Mouse (Mus musculus) heart, embryonic 11.5 days (tissue): ENCODE measurements at regions not wholly inside any gene's neighbourhood (a gene's known extent, or its start where the extent isn't known, plus 50 kb on each side); places are given as distances from the start of the nearest gene placed in this dataset.

Experiments used
- ATAC-seq: fragments of 200-750 bp; cut with Nextera tagmentation; replicated peaks from 2 replicates; pipeline ENCODE4 v1.8.0; 2017; ENCODE audit warnings: moderate library complexity; ENCODE audit not compliant: insufficient number of reproducible peaks, low FRiP score, low TSS enrichment
- H3K27ac ChIP-seq: fragments of 300-500 bp; sonication (generic); 2 replicates; pipeline ENCODE4 v1.5.1; 2014; ENCODE audit warnings: mild to moderate bottlenecking, low read depth, low read length
- H3K27me3 ChIP-seq: fragments of 300-500 bp; sonication (generic); 2 replicates; pipeline ENCODE4 v1.6.1; 2014; ENCODE audit warnings: mild to moderate bottlenecking, low read length, mixed read lengths; ENCODE audit not compliant: control insufficient read depth, insufficient read depth
- H3K36me3 ChIP-seq: fragments of 300-500 bp; sonication (generic); 2 replicates; pipeline ENCODE4 v1.6.1; 2014; ENCODE audit warnings: mild to moderate bottlenecking, low read length, moderate library complexity, mixed read lengths; ENCODE audit not compliant: control insufficient read depth, insufficient read depth
- H3K4me1 ChIP-seq: fragments of 300-500 bp; sonication (generic); 2 replicates; pipeline ENCODE4 v1.6.1; 2014; ENCODE audit warnings: low read length; ENCODE audit not compliant: control insufficient read depth, insufficient read depth
- H3K4me2 ChIP-seq: fragments of 300-500 bp; sonication (generic); 2 replicates; pipeline ENCODE4 v1.6.1; 2014; ENCODE audit warnings: mild to moderate bottlenecking, moderate library complexity
- H3K4me3 ChIP-seq: fragments of 300-500 bp; sonication (generic); 2 replicates; pipeline ENCODE4 v1.5.1; 2014; ENCODE audit warnings: low read depth, low read length
- H3K9ac ChIP-seq: fragments of 300-500 bp; sonication (generic); 2 replicates; pipeline ENCODE4 v1.6.1; 2014; ENCODE audit warnings: mild to moderate bottlenecking, low read depth, low read length, moderate library complexity
- H3K9me3 ChIP-seq: fragments of 300-500 bp; sonication (generic); replicated peaks from 2 replicates; pipeline ENCODE4 v1.6.1; 2016; ENCODE audit warnings: low read length; ENCODE audit not compliant: control insufficient read depth
- WGBS: fragments of 180-500 bp; shearing (Covaris S2); extraction: QIAGEN DNeasy Blood & Tissue Kit; methylation state at CpG from one replicate; pipeline ENCODE4 v1.1.7; 2014; ENCODE audit not compliant: insufficient replicate concordance; 5-methylcytosine and 5-hydroxymethylcytosine counted together

- no peak overlapping the region for H3K4me2 ChIP-seq
- no peaks in the 10 kb centered on the region for H3K9me3 ChIP-seq
- no peak overlapping the region for H3K27ac ChIP-seq
- WGBS = 86% methylated on average over 4 of the region's 4 CpGs
- H3K4me1 ChIP-seq = no peaks in the 10 kb centered on the region
- H3K36me3 ChIP-seq = no peaks in the 10 kb centered on the region
- ATAC-seq = no peak
- no peak overlapping the region for H3K9ac ChIP-seq
- H3K27me3 ChIP-seq = no peaks in the 10 kb centered on the region
- H3K4me3 ChIP-seq = no peak overlapping the region
Observed at GRCm38 (mm10) chr7:111270874-111271273, 188.0 kb upstream of the Eif4g2 start.

- no peaks in the 10 kb centered on the region for H3K27me3 ChIP-seq
- H3K27ac ChIP-seq = no peak overlapping the region
- H3K36me3 ChIP-seq = no peaks in the 10 kb centered on the region
- H3K4me2 ChIP-seq = no peak overlapping the region
- no peaks in the 10 kb centered on the region for H3K4me1 ChIP-seq
- H3K9ac ChIP-seq = no peak overlapping the region
- 80% methylated on average over 2 of the region's 2 CpGs for WGBS
- ATAC-seq = no peak
- H3K9me3 ChIP-seq = no peaks in the 10 kb centered on the region
- H3K4me3 ChIP-seq = no peak overlapping the region
Observed at GRCm38 (mm10) chr7:111268197-111268596, 185.4 kb upstream of the Eif4g2 start.

GRCm38 (mm10) chr7:111263302-111263701 lies 180.5 kb upstream of the Eif4g2 start:
- H3K9ac ChIP-seq = no peak overlapping the region
- ATAC-seq = no peak
- no peak overlapping the region for H3K4me2 ChIP-seq
- no peaks in the 10 kb centered on the region for H3K36me3 ChIP-seq
- no peaks in the 10 kb centered on the region for H3K27me3 ChIP-seq
- H3K4me1 ChIP-seq = no peaks in the 10 kb centered on the region
- no peak overlapping the region for H3K27ac ChIP-seq
- H3K9me3 ChIP-seq = no peaks in the 10 kb centered on the region
- WGBS = 74% methylated on average over 1 of the region's 1 CpGs
- no peak overlapping the region for H3K4me3 ChIP-seq

GRCm38 (mm10) chr7:111259630-111260574 lies 177.1 kb upstream of the Eif4g2 start:
- no peak overlapping the region for H3K4me3 ChIP-seq
- no peak for ATAC-seq
- no peaks in the 10 kb centered on the region for H3K36me3 ChIP-seq
- H3K9ac ChIP-seq = no peak overlapping the region
- 74% methylated on average over 11 of the region's 11 CpGs for WGBS
- no peak overlapping the region for H3K4me2 ChIP-seq
- H3K4me1 ChIP-seq = no peaks in the 10 kb centered on the region
- no peaks in the 10 kb centered on the region for H3K27me3 ChIP-seq
- no peaks in the 10 kb centered on the region for H3K9me3 ChIP-seq
- H3K27ac ChIP-seq = no peak overlapping the region

GRCm38 (mm10) chr7:111257842-111258241 lies 175.0 kb upstream of the Eif4g2 start:
- ATAC-seq = no peak
- 70% methylated on average over 2 of the region's 2 CpGs for WGBS

DNA sequence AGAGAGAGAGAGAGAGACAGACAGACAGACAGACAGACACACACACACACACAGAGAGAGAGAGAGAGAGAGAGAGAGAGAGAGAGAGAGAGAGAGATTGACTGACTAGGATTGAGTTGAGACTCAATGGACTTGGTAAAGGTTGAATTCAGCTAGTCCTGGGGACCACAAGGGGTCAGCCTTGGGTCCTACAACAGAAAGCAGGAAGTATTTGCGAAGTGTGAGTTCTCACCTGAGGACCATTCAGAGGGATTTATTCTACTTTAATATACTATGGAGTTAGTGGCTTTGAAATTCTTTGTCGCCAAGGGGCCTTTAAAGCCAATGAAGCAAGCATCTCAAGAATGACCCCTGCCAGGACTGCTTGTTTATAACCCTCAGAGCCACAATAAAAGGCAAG lies 173.4 kb upstream of the Eif4g2 start:
- no peak overlapping the region for H3K4me2 ChIP-seq
- H3K9me3 ChIP-seq = no peaks in the 10 kb centered on the region
- no peak overlapping the region for H3K9ac ChIP-seq
- H3K27me3 ChIP-seq = no peaks in the 10 kb centered on the region
- H3K4me3 ChIP-seq = no peak overlapping the region
- no peak for ATAC-seq
- 65% methylated on average over 2 of the region's 2 CpGs for WGBS
- H3K4me1 ChIP-seq = no peaks in the 10 kb centered on the region
- no peaks in the 10 kb centered on the region for H3K36me3 ChIP-seq
- H3K27ac ChIP-seq = no peak overlapping the region

More at GRCm38 (mm10) chr7:111257842-111258241, 175.0 kb upstream of the Eif4g2 start:
- Histone ChIP-seq H3K9me3 (no peaks in the 10 kb centered on the region), H3K27me3 (no peaks in the 10 kb centered on the region), H3K4me3 (no peak overlapping the region), H3K4me1 (no peaks in the 10 kb centered on the region), H3K4me2 (no peak overlapping the region), H3K9ac (no peak overlapping the region), H3K36me3 (no peaks in the 10 kb centered on the region), H3K27ac (no peak overlapping the region)

DNA sequence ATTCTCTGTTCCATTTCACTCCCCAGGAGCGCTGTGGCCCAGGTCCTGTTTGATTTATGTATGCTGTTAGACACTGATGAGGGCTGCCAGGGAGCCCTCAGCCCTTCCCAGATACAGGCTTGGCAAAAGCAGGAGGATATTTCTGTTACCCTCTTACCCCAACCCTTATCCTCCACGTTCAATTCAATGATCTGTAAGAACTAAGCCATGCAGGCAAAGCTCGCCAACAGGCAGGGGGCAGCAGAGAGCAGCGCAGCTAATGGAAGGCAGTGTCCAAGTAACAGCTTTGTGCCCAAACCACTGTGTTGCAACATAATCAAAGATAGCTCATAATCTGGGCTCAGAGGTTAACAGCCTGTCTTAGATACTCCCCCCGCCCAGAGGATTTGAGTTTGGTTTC lies 166.8 kb upstream of the Eif4g2 start:
- Histone ChIP-seq H3K27ac (no peak overlapping the region), H3K9me3 (no peaks in the 10 kb centered on the region), H3K4me3 (no peak overlapping the region), H3K4me2 (no peak overlapping the region), H3K9ac (no peak overlapping the region), H3K36me3 (no peaks in the 10 kb centered on the region), H3K27me3 (no peaks in the 10 kb centered on the region), H3K4me1 (no peaks in the 10 kb centered on the region)
- ATAC-seq = no peak
- WGBS = 40% methylated on average over 5 of the region's 5 CpGs

GRCm38 (mm10) chr7:111245488-111245887 lies 162.7 kb upstream of the Eif4g2 start:
- Histone ChIP-seq H3K4me1 (no peaks in the 10 kb centered on the region), H3K4me2 (no peak overlapping the region), H3K9me3 (no peaks in the 10 kb centered on the region), H3K9ac (no peak overlapping the region), H3K27ac (no peak overlapping the region), H3K36me3 (no peaks in the 10 kb centered on the region), H3K4me3 (no peak overlapping the region), H3K27me3 (no peaks in the 10 kb centered on the region)
- 86% methylated on average over 8 of the region's 8 CpGs for WGBS
- no peak for ATAC-seq

DNA sequence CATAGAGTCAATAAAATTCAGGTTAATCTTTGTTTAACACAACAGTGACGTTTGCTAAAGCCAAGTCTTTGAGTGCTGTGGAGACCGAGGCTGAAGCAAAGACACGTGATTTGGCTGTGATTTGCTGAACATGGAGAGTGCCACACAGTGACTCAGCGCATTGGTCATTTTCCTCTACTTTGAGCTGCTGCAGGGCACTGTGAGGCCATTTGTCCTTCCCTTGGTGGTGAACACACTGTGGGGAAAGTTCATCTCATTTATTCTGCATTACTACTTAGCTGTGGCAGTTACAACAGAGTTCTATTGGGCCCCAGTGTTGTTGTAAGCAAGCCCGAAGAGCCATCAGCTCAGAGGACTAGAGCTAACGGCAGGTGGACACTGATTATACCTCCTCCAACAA lies 162.2 kb upstream of the Eif4g2 start:
- Histone ChIP-seq H3K4me3 (no peak overlapping the region), H3K9me3 (no peaks in the 10 kb centered on the region), H3K4me2 (no peak overlapping the region), H3K36me3 (no peaks in the 10 kb centered on the region), H3K4me1 (no peaks in the 10 kb centered on the region), H3K9ac (no peak overlapping the region), H3K27me3 (no peaks in the 10 kb centered on the region), H3K27ac (no peak overlapping the region)
- no peak for ATAC-seq
- WGBS = 84% methylated on average over 6 of the region's 6 CpGs
